Mouse (Mus musculus): ENCODE data around the gene Pgc. TPM values are rescaled to one million over a fixed set of nuclear protein-coding genes. Genes with fewer than 3 reads are reported as not detected.
A peak's percentile ranks its signal among the peaks of the same experiment; 100 is the strongest.

Pgc gene
- polyA plus RNA-seq, 1 experiment from 2014 or later, result 2.6 TPM

DNA sequence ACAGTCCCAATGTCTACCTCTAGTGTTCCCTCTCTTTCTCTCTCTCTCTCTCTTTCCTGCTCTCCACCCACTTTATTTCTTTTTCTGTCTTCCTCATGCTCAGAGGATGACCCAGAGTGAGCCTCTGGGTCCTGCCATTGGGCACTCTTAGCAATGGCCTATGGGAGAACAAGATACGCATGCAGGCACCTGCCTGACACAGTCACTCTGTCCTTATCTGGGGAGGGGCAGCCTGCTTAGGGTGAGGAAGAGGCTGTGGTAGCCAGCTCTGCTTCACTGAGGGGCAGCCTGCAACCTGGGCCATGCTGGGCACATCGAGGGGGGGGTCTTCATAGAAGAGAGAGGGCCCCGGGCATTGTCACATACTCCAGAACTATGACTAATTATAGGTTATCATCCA is 23.0 kb downstream of the Pgc start:
- Histone ChIP-seq H3K4me1 (replicated peaks; ENCODE audit: control insufficient read depth, insufficient read depth, low read length) (peaks cover 11% of the 10 kb centered on the region), H3K36me3 (ENCODE audit: control insufficient read depth, insufficient read depth, low read length) (no peaks in the 10 kb centered on the region), H3K4me2 (ENCODE audit: low read length) (no peak overlapping the region), H3K9me3 (ENCODE audit: control insufficient read depth, low read length) (no peaks in the 10 kb centered on the region), H3K27me3 (replicated peaks; ENCODE audit: control insufficient read depth, insufficient read depth, low read length) (no peaks in the 10 kb centered on the region), H3K4me3 (ENCODE audit: low read depth, low read length) (no peak overlapping the region), H3K27ac (ENCODE audit: low read depth) (peak overlapping the region; percentile 17; the same call in 1 of the 2 replicates), H3K9ac (ENCODE audit: low read length) (no peak overlapping the region)
- ATAC-seq (replicated peaks; ENCODE audit: low FRiP score, low TSS enrichment, low read depth), result no peak
- no peak for DNase-seq (ENCODE audit: low spot score)
- WGBS, result 86% methylated on average over 3 of the region's 3 CpGs

DNA sequence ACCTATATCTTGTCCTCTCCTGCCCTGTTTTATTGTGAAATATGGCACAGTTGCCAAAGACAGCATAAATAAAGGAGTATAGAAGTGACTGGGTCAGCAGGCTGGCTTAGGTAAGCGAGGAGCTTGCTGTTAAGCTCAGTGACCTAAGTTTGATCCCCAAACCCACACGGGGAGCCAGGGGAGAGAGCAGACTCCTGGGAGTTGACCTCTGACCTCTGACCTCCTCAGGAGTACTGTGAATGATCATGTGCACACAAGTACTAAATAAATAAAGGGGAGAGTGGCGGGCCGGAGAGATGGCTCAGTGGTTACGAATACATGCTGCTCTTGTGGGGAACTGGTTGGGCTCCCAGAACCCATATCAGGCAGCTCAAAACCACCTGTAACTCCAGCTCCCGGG is 23.5 kb downstream of the Pgc start:
- Histone ChIP-seq H3K9ac (ENCODE audit: low read length) (no peak overlapping the region), H3K27ac (ENCODE audit: low read depth) (no peak overlapping the region), H3K27me3 (replicated peaks; ENCODE audit: control insufficient read depth, insufficient read depth, low read length) (no peaks in the 10 kb centered on the region), H3K9me3 (ENCODE audit: control insufficient read depth, low read length) (no peaks in the 10 kb centered on the region), H3K4me3 (ENCODE audit: low read depth, low read length) (no peak overlapping the region), H3K4me2 (ENCODE audit: low read length) (no peak overlapping the region), H3K36me3 (ENCODE audit: control insufficient read depth, insufficient read depth, low read length) (no peaks in the 10 kb centered on the region), H3K4me1 (replicated peaks; ENCODE audit: control insufficient read depth, insufficient read depth, low read length) (peaks cover 11% of the 10 kb centered on the region)
- WGBS, result 58% methylated on average over 6 of the region's 6 CpGs
- DNase-seq (ENCODE audit: low spot score) (no peak), ATAC-seq (replicated peaks; ENCODE audit: low FRiP score, low TSS enrichment, low read depth) (no peak)

DNA sequence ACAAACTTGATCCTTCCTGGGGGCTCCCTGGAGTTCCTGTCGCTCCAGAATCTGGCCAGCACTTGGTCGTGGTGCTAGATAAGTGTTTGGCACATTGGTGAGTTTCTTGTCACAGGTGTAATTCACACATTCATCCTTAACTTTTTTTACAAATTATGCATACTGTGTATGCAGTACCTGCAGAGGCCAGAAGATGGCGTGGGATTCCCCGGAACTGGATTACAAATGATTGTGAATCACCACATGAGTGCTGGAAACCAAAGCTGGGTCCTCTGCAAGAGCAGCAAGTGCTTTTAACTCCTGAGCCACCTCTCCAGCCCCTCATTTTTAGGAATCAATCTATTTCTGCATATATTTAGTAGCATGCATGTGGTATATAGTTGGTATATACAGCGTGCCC is 25.2 kb downstream of the Pgc start:
- Histone ChIP-seq H3K4me1 (replicated peaks; ENCODE audit: control insufficient read depth, insufficient read depth, low read length) (peaks cover 11% of the 10 kb centered on the region), H3K4me3 (ENCODE audit: low read depth, low read length) (no peak overlapping the region), H3K9me3 (ENCODE audit: control insufficient read depth, low read length) (no peaks in the 10 kb centered on the region), H3K27ac (ENCODE audit: low read depth) (no peak overlapping the region), H3K4me2 (ENCODE audit: low read length) (no peak overlapping the region), H3K9ac (ENCODE audit: low read length) (no peak overlapping the region), H3K27me3 (replicated peaks; ENCODE audit: control insufficient read depth, insufficient read depth, low read length) (no peaks in the 10 kb centered on the region), H3K36me3 (ENCODE audit: control insufficient read depth, insufficient read depth, low read length) (no peaks in the 10 kb centered on the region)
- 75% methylated on average over 5 of the region's 5 CpGs for WGBS
- ATAC-seq (replicated peaks; ENCODE audit: low FRiP score, low TSS enrichment, low read depth), result no peak
- no peak for DNase-seq (ENCODE audit: low spot score)

DNA sequence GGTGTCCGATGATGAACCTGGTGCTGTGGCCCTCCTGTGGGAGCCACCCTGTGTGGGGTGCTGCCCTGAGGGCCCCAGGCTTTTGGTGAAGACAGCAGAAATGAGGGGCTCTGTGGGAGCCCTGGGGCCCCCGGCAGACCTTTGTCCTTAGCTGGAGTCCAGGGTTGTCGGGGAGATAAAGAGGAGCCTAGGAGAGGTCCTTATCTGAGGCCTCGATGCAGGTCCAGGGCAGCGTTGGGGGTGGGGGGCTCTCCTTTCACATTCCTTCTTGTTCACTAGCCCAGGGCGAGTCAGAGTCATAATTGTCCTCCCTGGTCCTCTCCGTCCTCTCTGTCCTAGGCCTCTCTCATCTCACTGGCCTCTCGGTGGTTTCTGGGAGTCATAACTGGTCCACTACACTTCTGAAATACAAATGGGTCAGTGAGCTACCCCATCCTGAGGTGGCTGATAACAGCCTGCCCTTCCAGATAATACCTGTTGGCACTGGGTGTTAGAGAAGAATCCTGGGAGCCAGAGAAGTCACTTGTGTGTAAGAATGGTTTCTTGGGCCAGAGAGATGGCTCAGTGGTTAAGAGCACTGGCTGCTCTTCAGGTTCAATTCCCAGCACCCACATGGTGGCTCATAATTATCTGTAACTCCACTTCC is 26.6 kb downstream of the Pgc start:
- no peak for ATAC-seq (replicated peaks; ENCODE audit: low FRiP score, low TSS enrichment, low read depth)

DNA sequence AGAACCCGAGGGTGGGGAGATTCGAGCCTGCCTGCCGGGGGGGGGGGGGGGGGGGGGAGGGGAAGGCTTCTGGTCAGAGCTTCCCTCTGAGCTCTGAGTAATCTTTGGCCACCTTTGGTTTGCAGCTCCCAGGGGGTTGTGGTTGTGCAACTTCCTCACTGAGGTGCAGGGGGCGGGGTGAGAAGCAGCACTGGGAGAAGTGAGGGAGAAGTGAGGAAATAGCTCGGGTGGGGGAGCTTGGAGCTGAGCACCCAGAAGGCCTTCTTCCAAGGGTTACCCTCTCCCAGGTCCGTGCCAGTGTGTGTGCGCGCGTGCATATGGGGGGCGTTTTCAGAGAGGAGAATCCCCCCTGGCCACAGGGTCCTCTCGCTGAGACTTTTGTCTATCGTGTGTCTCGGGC is 27.6 kb downstream of the Pgc start:
- Histone ChIP-seq H3K4me3 (ENCODE audit: low read depth, low read length) (no peak overlapping the region), H3K4me2 (ENCODE audit: low read length) (no peak overlapping the region), H3K27ac (ENCODE audit: low read depth) (no peak overlapping the region), H3K4me1 (replicated peaks; ENCODE audit: control insufficient read depth, insufficient read depth, low read length) (peaks cover 1% of the 10 kb centered on the region; the same call in 1 of the 2 replicates), H3K27me3 (replicated peaks; ENCODE audit: control insufficient read depth, insufficient read depth, low read length) (no peaks in the 10 kb centered on the region), H3K36me3 (ENCODE audit: control insufficient read depth, insufficient read depth, low read length) (no peaks in the 10 kb centered on the region), H3K9ac (ENCODE audit: low read length) (no peak overlapping the region), H3K9me3 (ENCODE audit: control insufficient read depth, low read length) (no peaks in the 10 kb centered on the region)
- WGBS, result 71% methylated on average over 12 of the region's 13 CpGs
- DNase-seq (ENCODE audit: low spot score) (no peak), ATAC-seq (replicated peaks; ENCODE audit: low FRiP score, low TSS enrichment, low read depth) (no peak; the same call in 1 of the 2 replicates)

More for the DNA sequence above, 26.6 kb downstream of the Pgc start:
- no peaks in the 10 kb centered on the region for H3K9me3 ChIP-seq (ENCODE audit: control insufficient read depth, low read length)
- H3K4me2 ChIP-seq (ENCODE audit: low read length), result no peak overlapping the region
- no peak overlapping the region for H3K4me3 ChIP-seq (ENCODE audit: low read depth, low read length)
- no peak overlapping the region for H3K27ac ChIP-seq (ENCODE audit: low read depth)
- H3K9ac ChIP-seq (ENCODE audit: low read length), result no peak overlapping the region
- peaks cover 11% of the 10 kb centered on the region for H3K4me1 ChIP-seq (replicated peaks; ENCODE audit: control insufficient read depth, insufficient read depth, low read length)
- H3K27me3 ChIP-seq (replicated peaks; ENCODE audit: control insufficient read depth, insufficient read depth, low read length), result no peaks in the 10 kb centered on the region
- H3K36me3 ChIP-seq (ENCODE audit: control insufficient read depth, insufficient read depth, low read length), result no peaks in the 10 kb centered on the region
- 61% methylated on average over 8 of the region's 8 CpGs for WGBS
- no peak for DNase-seq (ENCODE audit: low spot score)

DNA sequence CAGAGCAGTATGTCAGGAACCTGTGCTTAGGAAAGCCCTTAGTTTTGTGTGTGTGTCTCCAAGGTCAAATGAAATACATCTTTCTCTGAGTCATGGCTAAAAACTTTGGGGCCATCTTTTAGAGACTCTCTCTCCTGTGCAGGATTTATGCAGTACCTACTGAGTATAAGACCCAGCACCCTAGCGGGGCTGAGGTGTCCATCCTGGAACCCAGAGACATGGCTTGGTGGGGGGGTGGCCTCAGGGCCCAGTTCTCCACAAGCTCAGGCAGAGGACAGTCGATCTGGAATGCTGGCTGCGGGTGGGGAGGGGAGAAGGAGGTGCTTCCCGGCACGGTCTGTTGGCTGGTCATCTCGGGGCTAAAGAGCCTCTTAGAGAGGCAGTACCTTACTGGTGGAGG is 29.7 kb downstream of the Pgc start:
- Histone ChIP-seq H3K4me2 (ENCODE audit: low read length) (no peak overlapping the region), H3K27me3 (replicated peaks; ENCODE audit: control insufficient read depth, insufficient read depth, low read length) (no peaks in the 10 kb centered on the region), H3K4me3 (ENCODE audit: low read depth, low read length) (no peak overlapping the region), H3K9ac (ENCODE audit: low read length) (no peak overlapping the region), H3K4me1 (replicated peaks; ENCODE audit: control insufficient read depth, insufficient read depth, low read length) (no peaks in the 10 kb centered on the region), H3K9me3 (ENCODE audit: control insufficient read depth, low read length) (no peaks in the 10 kb centered on the region), H3K27ac (ENCODE audit: low read depth) (no peak overlapping the region), H3K36me3 (ENCODE audit: control insufficient read depth, insufficient read depth, low read length) (no peaks in the 10 kb centered on the region)
- DNase-seq (ENCODE audit: low spot score) (no peak), ATAC-seq (replicated peaks; ENCODE audit: low FRiP score, low TSS enrichment, low read depth) (no peak)
- WGBS, result 33% methylated on average over 6 of the region's 6 CpGs

DNA sequence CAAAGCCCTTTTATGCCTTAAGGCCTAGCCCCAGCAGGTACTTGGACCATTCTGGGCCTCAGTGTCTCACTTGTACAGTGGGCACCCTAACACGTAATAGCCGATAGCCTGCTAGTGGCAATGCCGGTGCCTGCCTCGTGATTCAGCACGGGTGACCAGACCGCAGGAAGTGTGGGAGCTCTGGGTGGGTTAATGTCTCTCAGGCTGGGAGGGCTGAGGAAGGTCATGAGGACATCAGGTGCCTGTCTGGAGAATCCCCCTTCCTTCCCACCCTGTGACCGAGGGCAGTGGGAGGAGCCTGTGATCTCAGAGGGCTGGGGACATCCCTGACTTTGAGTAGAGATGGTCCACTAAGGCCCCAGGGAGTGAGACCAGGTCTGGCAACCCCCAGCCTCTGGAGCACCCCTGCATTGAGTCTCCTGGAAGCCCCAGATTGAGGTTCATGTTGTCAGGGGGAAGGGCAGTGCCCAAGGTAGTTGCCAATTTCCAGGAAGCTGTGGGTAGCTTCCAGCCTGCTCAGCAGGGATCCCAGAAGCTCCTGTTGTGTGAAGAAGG is 30.5 kb downstream of the Pgc start:
- no peak for DNase-seq (ENCODE audit: low spot score)
- ATAC-seq (replicated peaks; ENCODE audit: low FRiP score, low TSS enrichment, low read depth), result no peak

DNA sequence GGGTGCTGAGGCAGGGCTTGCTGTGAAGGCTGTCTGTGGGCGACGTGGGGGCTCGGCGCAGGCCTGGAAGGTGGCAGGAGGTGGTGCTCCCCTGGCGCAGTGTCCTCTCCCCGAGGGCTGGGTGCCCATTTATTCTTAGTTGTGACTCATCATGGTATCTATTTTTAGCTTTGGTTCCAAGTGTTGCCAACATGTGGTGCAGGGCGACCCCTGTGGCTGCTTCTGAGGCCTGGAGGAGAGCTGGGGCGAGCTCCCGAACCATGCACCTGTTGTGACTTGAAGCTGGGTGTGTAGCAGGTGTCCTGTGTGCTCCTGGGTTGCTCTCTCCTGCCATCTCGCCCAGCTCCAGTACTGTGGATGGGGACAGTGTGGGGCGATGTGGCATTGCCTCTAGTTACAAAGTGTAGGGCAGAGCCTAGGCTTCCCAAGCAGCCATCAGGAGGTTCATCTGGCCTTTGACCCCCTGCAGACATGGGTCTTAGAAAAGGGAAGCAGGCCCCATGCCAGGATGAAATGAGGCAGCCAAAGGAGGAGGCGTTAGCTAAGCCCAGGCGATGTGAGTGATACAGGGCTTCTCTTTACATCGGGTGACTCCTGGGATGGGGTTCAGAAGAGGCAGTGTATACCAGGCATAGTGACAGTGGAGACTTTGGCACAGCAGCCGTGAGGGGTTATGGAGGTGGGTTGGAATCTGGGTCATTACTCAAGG is 33.2 kb downstream of the Pgc start:
- DNase-seq (ENCODE audit: low spot score) (no peak), ATAC-seq (replicated peaks; ENCODE audit: low FRiP score, low TSS enrichment, low read depth) (no peak)
- H3K9ac ChIP-seq (ENCODE audit: low read length), result no peak overlapping the region
- no peaks in the 10 kb centered on the region for H3K9me3 ChIP-seq (ENCODE audit: control insufficient read depth, low read length)
- no peak overlapping the region for H3K27ac ChIP-seq (ENCODE audit: low read depth)
- no peak overlapping the region for H3K4me3 ChIP-seq (ENCODE audit: low read depth, low read length)
- H3K27me3 ChIP-seq (replicated peaks; ENCODE audit: control insufficient read depth, insufficient read depth, low read length), result no peaks in the 10 kb centered on the region
- H3K4me2 ChIP-seq (ENCODE audit: low read length), result no peak overlapping the region
- WGBS, result 74% methylated on average over 15 of the region's 15 CpGs
- peaks cover 7% of the 10 kb centered on the region; the same call in 1 of the 2 replicates for H3K4me1 ChIP-seq (replicated peaks; ENCODE audit: control insufficient read depth, insufficient read depth, low read length)
- H3K36me3 ChIP-seq (ENCODE audit: control insufficient read depth, insufficient read depth, low read length), result no peaks in the 10 kb centered on the region

More for the DNA sequence above, 30.5 kb downstream of the Pgc start:
- Histone ChIP-seq H3K9me3 (ENCODE audit: control insufficient read depth, low read length) (no peaks in the 10 kb centered on the region), H3K9ac (ENCODE audit: low read length) (no peak overlapping the region), H3K27me3 (replicated peaks; ENCODE audit: control insufficient read depth, insufficient read depth, low read length) (no peaks in the 10 kb centered on the region), H3K4me2 (ENCODE audit: low read length) (no peak overlapping the region), H3K4me3 (ENCODE audit: low read depth, low read length) (no peak overlapping the region), H3K36me3 (ENCODE audit: control insufficient read depth, insufficient read depth, low read length) (no peaks in the 10 kb centered on the region), H3K4me1 (replicated peaks; ENCODE audit: control insufficient read depth, insufficient read depth, low read length) (no peaks in the 10 kb centered on the region), H3K27ac (ENCODE audit: low read depth) (no peak overlapping the region)
- WGBS, result 81% methylated on average over 7 of the region's 7 CpGs

Data from intestine, embryonic 14.5 days (tissue).